Mouse (Mus musculus) cortical plate, adult 2 months (tissue): Measurements from ENCODE around the gene Nanos1.

ENCODE experiments used
- CTCF ChIP-seq: fragments of 200-500 bp; IDR thresholded peaks from 2 replicates; pipeline ENCODE4 v1.5.1; 2011; ENCODE audit warnings: mild to moderate bottlenecking, control low read depth, low read length; ENCODE audit not compliant: insufficient read depth; ENCODE audit errors: extremely low read depth
- POLR2A ChIP-seq: fragments of 200-500 bp; IDR thresholded peaks from 2 replicates; pipeline ENCODE4 v1.6.1; 2011; ENCODE audit warnings: mild to moderate bottlenecking, low read length, control low read depth; ENCODE audit not compliant: insufficient read depth; ENCODE audit errors: extremely low read depth

DNA sequence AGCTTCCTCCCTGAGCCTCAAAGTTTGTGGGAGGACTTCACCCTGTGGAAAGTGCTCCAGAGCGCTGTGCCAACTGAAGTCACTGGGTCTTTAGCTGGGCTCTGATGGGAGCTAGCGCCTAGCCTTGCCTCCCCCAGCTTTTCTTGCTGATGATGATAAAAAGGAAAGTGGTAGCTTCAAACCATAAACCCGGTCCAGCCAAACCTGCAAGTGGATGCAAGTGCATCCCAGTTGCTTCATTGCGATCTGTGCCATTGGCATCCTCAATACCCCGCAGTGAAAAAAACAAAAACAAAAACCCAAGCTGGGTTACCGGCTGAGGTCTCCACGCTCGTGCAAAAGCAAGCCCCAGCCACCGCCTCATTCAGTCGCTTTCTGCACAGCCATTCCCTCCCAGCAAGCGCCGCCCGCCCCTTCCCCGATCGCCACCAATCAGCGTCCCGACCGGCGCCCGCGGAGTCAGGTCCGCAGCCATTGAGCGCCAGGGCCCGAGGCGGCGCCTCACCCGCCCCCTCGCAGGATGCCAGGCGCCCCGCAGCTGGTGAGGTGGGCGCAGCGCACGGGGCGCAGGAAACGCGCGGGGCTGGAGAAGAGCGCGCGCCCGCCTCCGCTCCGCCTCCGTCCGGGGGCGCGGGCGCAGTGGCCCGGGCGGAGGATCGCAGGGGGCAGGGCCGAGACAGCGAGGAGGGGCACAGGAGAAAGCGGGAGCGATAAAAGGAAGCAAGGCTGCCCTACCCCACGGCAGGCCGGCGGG lies at the start of gene Nanos1:
- TF ChIP-seq POLR2A (0 out of 2 replicates have a peak, but pooled peaks have one; percentile 7), CTCF (no peak)
